Mouse (Mus musculus): ENCODE data around the gene Vmp1.

Vmp1 gene

GRCm38 (mm10) chr11:86629445-86629844 lies 54.2 kb downstream of the Vmp1 start:
- no peak for DNase-seq

DNA sequence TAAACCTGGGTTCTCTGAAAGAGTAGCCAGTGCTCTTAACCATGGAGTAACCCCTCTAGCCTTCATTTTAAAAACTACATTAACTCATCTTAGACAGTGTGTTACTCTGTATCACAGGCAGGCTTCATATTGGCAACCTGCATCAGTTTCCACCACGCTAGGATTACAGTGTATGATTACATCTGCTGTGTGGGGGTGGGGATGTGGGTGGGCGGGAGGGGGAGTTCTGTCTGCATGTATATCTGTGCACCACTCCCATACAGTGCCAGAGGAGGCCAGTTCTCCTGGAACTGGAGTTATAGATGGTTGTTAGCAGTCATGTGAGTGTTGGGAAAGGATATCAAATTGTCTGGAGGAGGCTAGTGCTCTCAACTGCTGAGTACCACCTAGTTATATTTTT lies 55.2 kb downstream of the Vmp1 start:
- DNase-seq: no peak

GRCm38 (mm10) chr11:86627649-86628048 lies 56.0 kb downstream of the Vmp1 start:
- no peak for DNase-seq

DNA sequence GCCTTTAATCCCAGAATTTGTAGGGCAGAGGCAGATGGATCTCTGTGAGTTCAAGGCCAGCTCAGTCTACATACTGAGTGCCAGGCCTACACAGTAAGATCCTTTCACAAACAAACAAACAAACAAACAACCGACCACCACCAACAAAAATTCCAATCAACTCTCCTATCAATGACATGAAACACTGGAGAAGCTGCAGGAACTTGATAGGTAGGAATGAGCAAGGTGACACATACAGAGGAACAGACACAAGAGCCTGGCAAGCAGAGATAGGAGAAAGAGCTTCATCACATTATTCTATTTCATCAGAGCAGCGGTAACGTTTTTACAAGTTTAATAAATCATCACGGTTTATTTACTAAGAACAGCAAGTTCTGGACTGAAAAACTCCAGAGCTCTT lies 56.9 kb downstream of the Vmp1 start:
- no peak for DNase-seq

DNA sequence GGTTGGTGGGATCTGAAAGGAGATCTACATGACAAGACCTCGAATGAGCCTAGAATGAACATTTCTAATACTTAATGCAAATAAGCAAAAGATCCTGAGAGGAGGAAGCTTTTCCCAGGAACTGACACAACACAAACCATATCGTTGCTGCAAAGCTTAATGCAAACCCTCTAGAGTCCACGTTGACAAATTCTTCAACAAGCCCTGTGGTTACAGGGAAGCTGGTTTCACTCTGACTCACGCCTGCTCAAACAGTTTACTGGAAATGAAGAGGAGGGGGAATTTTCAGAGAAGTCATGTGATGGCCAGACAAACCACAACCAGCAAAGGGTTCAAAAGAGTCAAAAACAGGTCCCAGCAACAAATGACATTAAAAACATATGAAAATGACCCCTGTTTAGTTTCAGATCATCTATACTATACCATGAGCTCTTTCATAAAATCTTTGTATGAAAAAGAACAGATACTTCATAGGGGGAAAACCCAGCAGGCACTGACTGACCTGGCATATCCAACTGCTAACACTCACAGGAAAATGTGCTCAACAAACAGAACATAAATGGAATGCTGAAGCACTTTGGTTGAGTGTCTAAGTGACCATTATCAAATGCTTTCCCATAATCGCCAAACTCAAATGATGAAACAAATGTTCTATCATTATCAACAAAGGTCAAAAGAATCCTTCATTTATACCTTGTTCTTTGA lies 59.2 kb downstream of the Vmp1 start:
- no peak for DNase-seq

DNA sequence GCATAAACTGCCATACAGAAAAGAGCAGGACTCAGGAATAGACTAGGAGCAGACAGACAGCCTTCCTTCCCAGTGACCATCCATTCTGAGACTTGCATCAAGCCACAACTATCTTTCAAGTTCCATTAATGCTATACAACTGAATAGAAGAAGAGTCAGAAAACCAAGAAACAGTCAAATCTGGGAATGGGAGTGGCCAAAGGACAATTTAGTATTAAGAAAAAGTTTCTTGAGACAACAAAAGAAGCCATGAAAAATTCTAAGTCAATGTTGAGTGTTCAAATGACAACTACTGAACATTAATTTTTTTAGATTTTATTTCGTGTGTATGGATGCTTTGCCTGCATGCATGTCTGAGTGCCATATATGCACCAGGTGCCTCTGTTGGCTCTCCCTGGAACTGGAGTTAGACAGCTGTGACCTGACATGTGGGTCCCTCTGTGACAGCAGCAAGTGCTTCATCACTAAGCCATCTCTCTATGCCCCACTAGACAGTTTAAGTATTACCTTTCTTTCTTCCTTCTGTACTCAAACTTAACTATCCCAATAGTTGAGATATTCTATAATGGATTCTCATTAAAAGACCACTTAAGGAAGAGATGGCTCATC lies 60.1 kb downstream of the Vmp1 start:
- DNase-seq: no peak

DNA sequence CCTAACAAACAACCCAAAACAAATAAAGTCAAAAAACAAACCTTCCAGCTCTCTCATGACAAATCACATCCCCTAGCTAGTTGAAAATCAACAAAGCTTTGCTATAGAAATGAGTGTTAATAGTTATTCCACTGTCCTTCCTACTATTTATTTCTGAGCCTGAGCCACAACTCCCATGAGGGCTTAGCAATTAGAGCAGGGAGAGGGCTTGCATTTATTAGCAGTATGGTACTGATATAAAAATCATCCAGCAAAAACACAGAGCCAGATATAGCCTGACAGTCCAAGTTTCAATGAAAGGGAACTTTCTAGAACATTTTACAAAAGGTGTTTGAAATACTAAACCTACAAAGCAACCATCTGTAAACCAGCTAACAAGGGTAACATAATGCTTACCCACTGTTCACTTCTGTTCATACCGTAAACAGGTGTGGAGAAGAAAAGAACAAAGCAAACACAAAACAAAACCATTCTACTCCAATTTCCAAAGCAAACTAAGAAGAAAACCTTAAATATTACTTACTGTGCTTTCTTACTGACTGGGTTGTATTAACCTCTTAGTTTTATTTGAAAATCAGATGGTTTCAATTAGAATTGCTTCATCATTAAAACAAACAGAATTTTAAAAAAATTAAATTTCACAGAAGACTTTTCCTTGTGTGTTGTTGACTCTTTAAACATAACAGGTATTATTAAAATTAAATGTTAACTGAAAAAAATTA lies 61.3 kb downstream of the Vmp1 start:
- no peak for DNase-seq

DNA sequence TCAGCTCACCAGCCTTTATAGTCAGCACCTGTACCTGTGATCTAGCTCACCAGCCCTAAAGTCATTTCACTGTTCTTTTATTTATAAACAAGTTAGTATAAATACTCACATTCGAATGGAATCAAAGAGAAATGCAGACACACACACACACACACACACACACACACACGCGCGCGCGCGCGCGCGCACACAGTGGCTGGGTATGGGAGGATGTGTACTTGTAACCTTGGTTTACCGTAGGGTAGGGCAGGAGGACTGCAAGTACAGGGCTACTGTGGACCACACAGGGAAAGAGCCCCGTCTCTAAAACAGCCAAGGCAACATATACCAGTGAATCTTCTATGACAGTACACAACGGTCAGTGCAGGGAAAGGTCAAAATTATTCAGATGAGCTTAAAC lies 62.5 kb downstream of the Vmp1 start:
- no peak for DNase-seq

GRCm38 (mm10) chr11:86618548-86619335 lies 64.9 kb downstream of the Vmp1 start:
- no peak for DNase-seq

GRCm38 (mm10) chr11:86614607-86615006 lies 69.0 kb downstream of the Vmp1 start:
- DNase-seq: no peak

DNA sequence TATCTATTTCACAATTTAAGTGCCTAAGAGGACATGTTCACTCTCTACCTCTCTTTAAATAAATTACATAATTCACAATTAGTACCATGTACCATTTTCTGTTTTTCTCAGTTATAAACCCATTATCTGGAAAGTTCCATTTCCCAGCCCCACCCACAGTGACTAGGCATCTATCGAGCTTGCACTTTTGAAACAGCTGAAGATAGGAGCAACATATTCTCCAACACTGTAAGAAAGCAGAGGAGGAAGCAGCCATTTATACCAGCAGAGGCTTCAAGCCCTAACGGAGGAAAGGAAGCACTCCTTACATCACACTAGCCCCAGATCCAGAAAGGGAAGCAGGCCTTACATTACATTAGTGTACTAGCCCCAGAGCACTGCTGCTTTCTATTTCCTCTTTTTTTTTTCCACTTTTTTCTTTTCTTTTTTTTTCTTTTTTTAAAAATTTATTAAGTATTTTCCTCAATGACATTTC lies 69.5 kb downstream of the Vmp1 start:
- DNase-seq: no peak

DNA sequence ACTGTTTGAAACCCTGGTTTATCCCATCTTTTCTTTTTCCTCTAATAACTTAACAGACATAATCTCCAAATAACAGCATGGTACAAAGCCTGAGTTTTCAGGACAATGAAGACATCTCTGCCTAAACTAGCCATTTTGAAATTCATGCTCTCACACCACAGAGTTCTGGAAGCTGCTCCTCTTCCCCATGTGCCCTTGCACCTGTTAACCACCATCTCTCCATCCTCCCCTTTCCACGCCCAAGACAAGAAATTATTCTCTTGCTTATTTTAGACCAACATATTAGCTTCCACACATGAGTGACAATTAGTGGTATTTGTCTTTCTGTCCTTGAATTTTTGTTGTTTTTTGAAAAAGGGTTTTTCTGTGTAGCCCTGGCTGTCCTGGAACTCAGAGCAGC lies 71.6 kb downstream of the Vmp1 start:
- no peak for DNase-seq

- no peak for DNase-seq
These were observed 73.4 kb downstream of the Vmp1 start for GRCm38 (mm10) chr11:86610239-86610638.

DNA sequence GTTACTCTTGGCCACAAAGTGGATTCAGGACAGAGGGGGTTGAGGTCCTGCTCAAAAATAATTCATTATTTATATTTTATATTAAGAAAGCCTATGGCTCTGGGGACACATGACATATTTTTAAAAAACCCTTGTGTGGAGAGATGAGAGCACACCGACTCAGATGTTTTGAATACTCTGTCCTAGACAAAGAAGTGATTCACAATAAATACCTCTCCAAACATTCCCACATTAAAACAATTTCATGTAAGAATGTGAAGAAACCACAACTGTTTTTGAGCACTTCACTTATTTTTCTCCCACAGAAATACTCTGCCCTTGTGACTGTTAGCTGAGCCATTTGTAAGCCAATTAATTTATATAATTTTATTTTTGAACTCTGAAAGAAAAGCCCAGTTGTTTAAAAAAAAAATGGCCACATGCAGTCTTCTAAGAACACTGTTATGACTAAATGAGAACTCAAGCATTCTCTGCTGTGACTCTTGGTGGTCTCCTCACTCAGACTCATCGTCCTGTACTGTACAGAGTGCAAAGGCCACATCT lies 75.8 kb downstream of the Vmp1 start:
- no peak for DNase-seq

- DNase-seq: no peak
These were observed 76.9 kb downstream of the Vmp1 start for GRCm38 (mm10) chr11:86606621-86607339.

DNA sequence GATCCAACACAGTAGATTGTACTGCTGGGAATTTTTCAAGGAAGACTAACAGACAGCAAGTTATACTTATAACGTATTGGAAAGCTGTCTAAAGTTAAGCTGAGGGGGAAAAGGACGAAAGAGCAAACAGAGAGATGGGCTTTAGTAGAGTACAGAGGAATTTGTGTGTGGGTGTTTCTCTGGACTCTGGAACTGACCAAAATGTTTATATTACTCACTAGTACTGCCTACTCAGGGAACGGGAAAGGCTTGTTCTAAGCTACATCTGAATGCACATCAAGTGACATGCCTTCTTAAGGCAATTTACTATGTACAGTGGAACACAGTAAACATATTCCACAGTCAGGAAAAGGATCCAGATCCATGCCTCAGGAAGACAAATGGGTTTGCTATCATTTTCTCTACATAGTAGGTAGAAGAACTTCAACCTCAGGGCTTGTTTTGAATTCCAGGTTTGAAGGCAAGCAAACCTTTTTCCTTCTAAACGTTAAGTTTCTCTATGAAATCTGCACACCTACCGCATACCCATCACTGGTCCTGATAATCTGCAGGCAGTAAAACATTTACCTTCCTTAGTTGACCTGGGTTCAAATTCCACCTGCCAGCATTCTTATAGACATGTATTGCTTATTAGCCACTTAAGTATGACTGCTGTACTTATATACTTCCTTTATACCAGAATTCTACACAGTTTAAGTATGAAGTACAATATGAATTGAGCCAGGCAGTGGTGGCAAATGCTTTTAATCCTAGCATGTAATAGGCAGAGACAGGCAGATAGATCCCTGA lies 78.7 kb downstream of the Vmp1 start:
- DNase-seq: no peak

DNA sequence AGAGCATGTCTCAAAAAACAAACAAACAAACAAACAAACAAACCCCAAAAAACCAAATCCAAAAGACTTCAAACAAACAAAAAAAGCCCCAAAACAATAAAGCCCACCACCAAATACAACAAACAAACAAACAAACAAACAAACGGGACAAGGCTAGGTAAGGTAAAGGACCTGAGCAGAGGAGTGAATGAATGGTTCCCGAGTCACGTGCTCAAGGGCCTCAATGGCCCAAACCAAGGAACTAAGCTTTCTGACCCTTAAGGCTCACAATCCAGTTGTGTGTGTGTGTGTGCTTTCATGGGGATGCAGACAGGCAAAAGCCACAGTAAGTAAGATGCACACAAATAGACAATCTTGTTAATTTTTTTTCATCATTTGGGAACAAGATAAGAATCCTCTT lies 79.3 kb downstream of the Vmp1 start:
- no peak for DNase-seq

GRCm38 (mm10) chr11:86603719-86604118 lies 79.9 kb downstream of the Vmp1 start:
- no peak for DNase-seq

- DNase-seq: no peak
These were observed 81.5 kb downstream of the Vmp1 start for GRCm38 (mm10) chr11:86602116-86602515.

DNA sequence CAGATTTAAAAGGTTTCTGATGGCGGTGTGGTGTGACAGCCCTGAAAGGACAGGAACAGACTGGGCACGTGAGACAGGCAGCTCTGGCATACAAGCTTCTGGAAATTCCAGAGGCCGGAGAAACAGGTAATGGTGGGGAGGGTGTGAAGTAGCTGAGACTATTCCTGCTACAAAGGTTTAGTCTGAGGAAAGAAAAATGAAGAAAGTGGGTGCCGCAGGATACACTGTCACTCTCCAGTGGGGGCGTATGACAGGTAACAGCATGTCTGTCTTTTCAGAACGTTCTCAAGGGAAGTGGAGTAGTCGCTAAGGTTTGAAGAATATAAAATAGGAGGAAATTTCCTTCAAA lies 83.5 kb downstream of the Vmp1 start:
- DNase-seq: no peak

- DNase-seq: no peak
These were observed 84.0 kb downstream of the Vmp1 start for GRCm38 (mm10) chr11:86599378-86600208.
